Mouse (Mus musculus): ENCODE results near the gene Cisd1. TPM values are rescaled to one million over a fixed set of nuclear protein-coding genes. Genes with fewer than 3 reads are reported as not detected.

Cisd1 gene
- polyA plus RNA-seq, 1 experiment: 78.9 TPM

DNA sequence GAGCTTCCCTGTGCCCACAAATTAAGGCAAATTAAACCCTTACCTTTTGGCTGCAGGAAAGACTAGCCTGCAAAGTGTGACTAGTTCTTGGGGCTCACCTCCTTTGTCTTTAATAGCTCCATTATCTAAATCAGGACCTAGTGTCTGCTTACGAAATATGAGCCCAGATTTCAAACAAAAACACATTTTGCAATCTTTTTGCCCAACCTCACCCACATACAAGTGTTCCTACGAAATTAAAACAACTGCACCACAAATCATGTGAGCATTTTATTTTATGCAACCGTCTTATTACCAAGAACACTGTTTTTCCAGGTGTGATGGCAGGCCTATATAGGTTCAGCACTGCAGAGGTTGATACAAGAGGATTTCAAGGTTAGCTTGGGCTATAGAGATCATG is 1.6 kb downstream of the Cisd1 start:
- no peaks in the 10 kb centered on the region for H3K27me3 ChIP-seq (ENCODE audit: control insufficient read depth, insufficient read depth, low read length, poor library complexity, severe bottlenecking)
- TF ChIP-seq POLR2A (IDR thresholded peaks at IDR 0.05; ENCODE audit: insufficient read depth, low read length) (no peak), CTCF (IDR thresholded peaks at IDR 0.05; ENCODE audit: low read depth, low read length) (no peak)
- no peak overlapping the region for H3K9ac ChIP-seq (ENCODE audit: low read depth, poor library complexity, severe bottlenecking)
- H3K4me1 ChIP-seq (ENCODE audit: control insufficient read depth, insufficient read depth, low read length): peaks cover 9% of the 10 kb centered on the region
- no peak overlapping the region for H3K27ac ChIP-seq (ENCODE audit: insufficient read depth, low read length)
- H3K36me3 ChIP-seq (ENCODE audit: control insufficient read depth, insufficient read depth, low read length, poor library complexity, severe bottlenecking): no peaks in the 10 kb centered on the region
- H3K9me3 ChIP-seq (replicated peaks; ENCODE audit: control insufficient read depth, insufficient read depth, low read length, poor library complexity, severe bottlenecking): no peaks in the 10 kb centered on the region
- H3K4me3 ChIP-seq (ENCODE audit: low read depth, low read length): no peak overlapping the region

DNA sequence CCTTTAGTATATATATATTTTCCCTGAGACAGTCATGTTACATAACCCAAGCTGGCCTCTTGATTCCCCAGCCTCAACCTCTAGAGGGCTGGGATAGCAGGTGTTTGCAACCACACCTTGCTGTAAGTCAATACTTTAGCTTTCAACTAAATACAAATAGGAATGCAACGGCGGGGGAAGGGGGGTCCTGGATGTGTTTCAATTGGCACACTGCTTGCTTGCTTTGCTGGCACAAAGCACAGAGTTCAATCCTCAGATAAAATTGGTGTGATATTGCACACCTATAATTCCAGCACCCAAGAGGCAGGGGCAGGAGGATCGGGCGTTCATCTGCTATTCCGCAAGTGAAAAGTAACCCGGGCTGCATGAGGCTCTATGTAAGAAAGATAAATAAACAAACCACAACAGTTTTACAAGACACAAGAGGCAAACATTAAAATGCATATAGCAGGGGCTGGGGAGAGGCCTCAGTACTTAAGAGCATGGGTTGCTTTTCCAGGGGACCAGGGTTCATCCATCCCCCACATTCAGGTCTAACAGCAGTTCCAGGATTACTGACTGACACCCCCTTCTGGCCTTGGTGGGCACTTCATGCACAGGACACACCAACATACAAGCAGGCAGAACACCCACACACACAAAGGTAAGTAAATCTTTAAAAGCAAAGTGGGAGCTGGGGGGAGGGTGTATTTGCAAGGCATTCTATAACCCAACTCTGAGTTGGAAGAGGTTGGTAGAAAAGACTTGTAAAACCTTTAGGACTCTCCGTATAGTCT is 2.5 kb downstream of the Cisd1 start:
- TF ChIP-seq CTCF (IDR thresholded peaks at IDR 0.05; ENCODE audit: low read depth, low read length): peak; percentile 45
- no peak for TF ChIP-seq POLR2A (IDR thresholded peaks at IDR 0.05; ENCODE audit: insufficient read depth, low read length)
- peaks cover 9% of the 10 kb centered on the region for H3K4me1 ChIP-seq (ENCODE audit: control insufficient read depth, insufficient read depth, low read length)
- no peaks in the 10 kb centered on the region for H3K36me3 ChIP-seq (ENCODE audit: control insufficient read depth, insufficient read depth, low read length, poor library complexity, severe bottlenecking)
- no peak overlapping the region for H3K4me3 ChIP-seq (ENCODE audit: low read depth, low read length)
- H3K27me3 ChIP-seq (ENCODE audit: control insufficient read depth, insufficient read depth, low read length, poor library complexity, severe bottlenecking): no peaks in the 10 kb centered on the region
- H3K9ac ChIP-seq (ENCODE audit: low read depth, poor library complexity, severe bottlenecking): no peak overlapping the region
- no peak overlapping the region for H3K27ac ChIP-seq (ENCODE audit: insufficient read depth, low read length)
- H3K9me3 ChIP-seq (replicated peaks; ENCODE audit: control insufficient read depth, insufficient read depth, low read length, poor library complexity, severe bottlenecking): no peaks in the 10 kb centered on the region

DNA sequence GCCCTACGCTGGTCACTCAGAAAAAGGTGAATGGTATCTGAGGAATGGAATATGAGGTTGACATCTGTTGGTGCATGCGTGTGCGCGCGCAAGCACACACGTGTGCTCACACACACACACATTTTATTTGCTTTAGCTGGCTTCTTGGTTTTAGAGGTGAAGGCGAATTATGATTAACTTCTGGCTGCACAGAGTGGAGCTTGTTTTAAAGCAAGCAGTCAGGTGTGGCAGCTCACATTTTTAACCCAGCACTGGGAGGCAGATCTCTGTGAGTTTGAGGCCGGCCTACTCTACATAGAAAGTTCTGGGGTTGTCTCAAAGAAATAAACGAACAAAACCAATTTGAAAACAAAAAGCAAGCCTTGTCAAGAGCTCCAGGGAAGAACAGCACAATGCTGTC is 3.5 kb downstream of the Cisd1 start:
- no peaks in the 10 kb centered on the region for H3K27me3 ChIP-seq (ENCODE audit: control insufficient read depth, insufficient read depth, low read length, poor library complexity, severe bottlenecking)
- no peak overlapping the region for H3K4me3 ChIP-seq (ENCODE audit: low read depth, low read length)
- H3K36me3 ChIP-seq (ENCODE audit: control insufficient read depth, insufficient read depth, low read length, poor library complexity, severe bottlenecking): no peaks in the 10 kb centered on the region
- peaks cover 10% of the 10 kb centered on the region for H3K4me1 ChIP-seq (ENCODE audit: control insufficient read depth, insufficient read depth, low read length)
- no peak overlapping the region for H3K9ac ChIP-seq (ENCODE audit: low read depth, poor library complexity, severe bottlenecking)
- no peaks in the 10 kb centered on the region for H3K9me3 ChIP-seq (replicated peaks; ENCODE audit: control insufficient read depth, insufficient read depth, low read length, poor library complexity, severe bottlenecking)
- H3K27ac ChIP-seq (ENCODE audit: insufficient read depth, low read length): no peak overlapping the region
- TF ChIP-seq EP300 (IDR thresholded peaks at IDR 0.05; ENCODE audit: insufficient read depth, low read depth, low read length): no peak

DNA sequence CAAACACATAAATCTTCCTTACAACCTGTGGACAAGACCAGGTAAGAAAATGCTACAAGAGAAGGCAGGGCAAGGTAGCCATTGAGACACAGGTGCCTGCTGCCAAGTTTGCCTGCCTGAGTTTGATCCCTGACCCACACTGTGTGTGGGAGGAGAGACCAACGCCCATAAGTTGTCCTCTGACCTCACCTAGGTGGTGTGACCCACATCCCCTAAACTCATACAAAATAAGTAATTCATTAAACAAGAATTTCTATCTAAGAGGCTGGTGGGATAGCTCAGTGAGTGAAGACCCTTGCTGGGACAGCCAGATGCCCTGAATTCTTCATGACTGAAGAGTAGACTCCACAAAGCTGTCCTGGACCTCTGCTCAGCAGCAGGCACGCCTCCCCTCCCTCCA is 4.6 kb downstream of the Cisd1 start:
- Histone ChIP-seq H3K27ac (ENCODE audit: insufficient read depth, low read length) (no peak overlapping the region), H3K9ac (ENCODE audit: low read depth, poor library complexity, severe bottlenecking) (no peak overlapping the region), H3K36me3 (ENCODE audit: control insufficient read depth, insufficient read depth, low read length, poor library complexity, severe bottlenecking) (peaks cover 9% of the 10 kb centered on the region), H3K9me3 (replicated peaks; ENCODE audit: control insufficient read depth, insufficient read depth, low read length, poor library complexity, severe bottlenecking) (no peaks in the 10 kb centered on the region), H3K4me3 (ENCODE audit: low read depth, low read length) (no peak overlapping the region), H3K4me1 (ENCODE audit: control insufficient read depth, insufficient read depth, low read length) (peaks cover 10% of the 10 kb centered on the region), H3K27me3 (ENCODE audit: control insufficient read depth, insufficient read depth, low read length, poor library complexity, severe bottlenecking) (no peaks in the 10 kb centered on the region)
- TF ChIP-seq CTCF (IDR thresholded peaks at IDR 0.05; ENCODE audit: low read depth, low read length) (no peak), EP300 (IDR thresholded peaks at IDR 0.05; ENCODE audit: insufficient read depth, low read depth, low read length) (no peak), POLR2A (IDR thresholded peaks at IDR 0.05; ENCODE audit: insufficient read depth, low read length) (no peak)

DNA sequence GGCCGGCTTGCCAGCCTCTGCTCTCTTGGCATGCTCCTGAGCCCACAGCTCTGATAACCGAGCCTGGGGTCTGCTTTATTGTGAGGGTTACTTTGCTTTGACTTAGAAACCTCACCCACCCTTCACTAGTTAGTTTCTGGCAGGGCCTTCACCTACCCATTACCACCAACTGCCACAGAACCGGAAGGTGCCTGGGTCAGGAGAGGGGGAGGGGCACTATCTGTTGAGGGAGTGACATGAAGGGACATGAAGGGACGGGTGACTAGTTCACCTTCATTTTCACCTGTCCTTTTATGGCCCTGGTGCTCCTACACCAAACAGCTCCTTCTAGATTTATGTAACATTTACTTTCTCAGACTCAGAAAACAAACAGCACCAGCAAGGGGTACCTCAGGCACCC is 5.3 kb downstream of the Cisd1 start:
- Histone ChIP-seq H3K4me3 (ENCODE audit: low read depth, low read length) (no peak overlapping the region; the same call in 1 of the 2 replicates), H3K36me3 (ENCODE audit: control insufficient read depth, insufficient read depth, low read length, poor library complexity, severe bottlenecking) (peaks cover 14% of the 10 kb centered on the region), H3K27me3 (ENCODE audit: control insufficient read depth, insufficient read depth, low read length, poor library complexity, severe bottlenecking) (no peaks in the 10 kb centered on the region), H3K9ac (ENCODE audit: low read depth, poor library complexity, severe bottlenecking) (peak overlapping the region; percentile 52; the same call in 1 of the 2 replicates), H3K4me1 (ENCODE audit: control insufficient read depth, insufficient read depth, low read length) (peaks cover 10% of the 10 kb centered on the region), H3K27ac (ENCODE audit: insufficient read depth, low read length) (no peak overlapping the region), H3K9me3 (replicated peaks; ENCODE audit: control insufficient read depth, insufficient read depth, low read length, poor library complexity, severe bottlenecking) (no peaks in the 10 kb centered on the region)
- no peak for TF ChIP-seq POLR2A (IDR thresholded peaks at IDR 0.05; ENCODE audit: insufficient read depth, low read length)
- TF ChIP-seq EP300 (IDR thresholded peaks at IDR 0.05; ENCODE audit: insufficient read depth, low read depth, low read length): no peak
- TF ChIP-seq CTCF (IDR thresholded peaks at IDR 0.05; ENCODE audit: low read depth, low read length): no peak

DNA sequence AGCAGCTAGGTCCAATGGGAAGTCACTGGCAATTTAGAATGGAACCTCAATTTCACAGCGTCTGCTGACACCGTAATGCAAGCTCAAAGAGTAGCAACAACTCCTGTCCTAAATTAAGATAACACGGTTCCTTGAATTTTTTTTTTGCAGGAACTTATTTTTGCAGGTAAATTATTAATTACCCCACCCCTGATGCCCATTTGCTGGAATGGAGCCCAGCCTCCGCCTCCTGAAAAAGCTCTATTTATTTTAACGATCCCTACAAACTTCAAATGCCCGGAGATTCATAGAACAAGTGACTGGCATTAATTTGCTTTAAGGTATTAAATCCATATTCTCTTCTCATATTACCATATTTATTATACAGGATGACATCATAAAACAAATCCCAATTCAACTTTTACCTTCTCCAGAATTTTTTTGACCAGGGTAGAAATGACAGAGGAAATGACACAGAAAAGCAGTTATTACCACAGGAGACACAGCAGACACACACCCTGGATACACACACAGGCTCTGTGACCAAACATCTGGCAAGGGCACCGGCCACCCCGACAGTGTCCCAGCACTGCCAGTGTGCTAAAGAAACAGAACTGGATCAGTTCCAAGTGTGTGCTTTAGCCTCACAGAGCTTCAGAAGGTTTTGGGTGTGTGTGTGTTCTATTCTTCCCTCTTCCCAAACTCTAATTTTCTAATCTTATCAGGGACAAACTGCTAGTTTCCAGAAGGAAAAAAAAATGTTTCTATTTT is 6.4 kb downstream of the Cisd1 start:
- Histone ChIP-seq H3K27ac (ENCODE audit: insufficient read depth, low read length) (no peak overlapping the region), H3K36me3 (ENCODE audit: control insufficient read depth, insufficient read depth, low read length, poor library complexity, severe bottlenecking) (peaks cover 14% of the 10 kb centered on the region), H3K4me1 (ENCODE audit: control insufficient read depth, insufficient read depth, low read length) (peaks cover 9% of the 10 kb centered on the region), H3K27me3 (ENCODE audit: control insufficient read depth, insufficient read depth, low read length, poor library complexity, severe bottlenecking) (no peaks in the 10 kb centered on the region), H3K9ac (ENCODE audit: low read depth, poor library complexity, severe bottlenecking) (no peak overlapping the region), H3K9me3 (replicated peaks; ENCODE audit: control insufficient read depth, insufficient read depth, low read length, poor library complexity, severe bottlenecking) (no peaks in the 10 kb centered on the region), H3K4me3 (ENCODE audit: low read depth, low read length) (no peak overlapping the region)
- TF ChIP-seq CTCF (IDR thresholded peaks at IDR 0.05; ENCODE audit: low read depth, low read length) (no peak), POLR2A (IDR thresholded peaks at IDR 0.05; ENCODE audit: insufficient read depth, low read length) (no peak), EP300 (IDR thresholded peaks at IDR 0.05; ENCODE audit: insufficient read depth, low read depth, low read length) (no peak)

Measured in ES-Bruce4 (cell line).